Mouse (Mus musculus) hindbrain, embryonic 13.5 days (tissue): ENCODE data around the gene Cpeb2. TPM values are rescaled to one million over a fixed set of nuclear protein-coding genes. Genes with fewer than 3 reads are reported as not detected.

Experiments used
- ATAC-seq: fragments of 200-750 bp; cut with Nextera tagmentation; 2 replicates; pipeline ENCODE4 v1.8.0; 2017; ENCODE audit warnings: moderate TSS enrichment; ENCODE audit not compliant: low FRiP score
- H3K27ac ChIP-seq: fragments of 300-500 bp; sonication (generic); 2 replicates; pipeline ENCODE4 v1.5.1; 2015; ENCODE audit warnings: inconsistent platforms, mild to moderate bottlenecking, moderate library complexity
- H3K27me3 ChIP-seq: fragments of 300-500 bp; sonication (generic); 2 replicates; pipeline ENCODE4 v1.6.1; 2015; ENCODE audit warnings: mild to moderate bottlenecking, inconsistent platforms
- H3K36me3 ChIP-seq: fragments of 300-500 bp; sonication (generic); 2 replicates; pipeline ENCODE4 v1.6.1; 2015; ENCODE audit warnings: mild to moderate bottlenecking, inconsistent platforms
- H3K4me1 ChIP-seq: fragments of 300-500 bp; sonication (generic); replicated peaks from 2 replicates; pipeline ENCODE4 v1.6.1; 2015; ENCODE audit warnings: inconsistent platforms
- H3K4me2 ChIP-seq: fragments of 300-500 bp; sonication (generic); 2 replicates; pipeline ENCODE4 v1.6.1; 2015; ENCODE audit warnings: inconsistent platforms, mild to moderate bottlenecking, moderate library complexity
- H3K4me3 ChIP-seq: fragments of 300-500 bp; sonication (generic); 2 replicates; pipeline ENCODE4 v1.5.1; 2015; ENCODE audit warnings: mild to moderate bottlenecking, inconsistent platforms
- H3K9ac ChIP-seq: fragments of 300-500 bp; sonication (generic); 2 replicates; pipeline ENCODE4 v1.6.1; 2015; ENCODE audit warnings: mild to moderate bottlenecking, inconsistent platforms
- H3K9me3 ChIP-seq: fragments of 300-500 bp; sonication (generic); 2 replicates; pipeline ENCODE4 v1.6.1; 2016; ENCODE audit warnings: inconsistent platforms
- WGBS: fragments of 180-500 bp; shearing (Covaris S2); methylation state at CpG from one replicate; pipeline ENCODE4 v1.1.7; 2015; 5-methylcytosine and 5-hydroxymethylcytosine counted together
- polyA plus RNA-seq: library from polyadenylated mRNA; unstranded; fragments of >200 nt; fragmentation: Nextera tagmentation; extraction: Ambion mirVana; gene quantifications from 2 replicates; pipeline ENCODE4 v1.2.1, GENCODE M21; 2015

The Cpeb2 gene
- polyA plus RNA-seq, 1 experiment from 2014 or later = 14.2 TPM

- 0 out of 2 replicates have a peak, but pooled peaks cover 6% of the 10 kb centered on the region for H3K4me1 ChIP-seq
- H3K9me3 ChIP-seq = no peaks in the 10 kb centered on the region
- WGBS = 85% methylated on average over 5 of the region's 5 CpGs
- H3K27me3 ChIP-seq = 0 out of 2 replicates have a peak, but pooled peaks cover 4% of the 10 kb centered on the region
- no peaks in the 10 kb centered on the region for H3K36me3 ChIP-seq
- H3K4me3 ChIP-seq = no peak overlapping the region
- ATAC-seq = no peak
- no peak overlapping the region for H3K9ac ChIP-seq
- no peak overlapping the region for H3K4me2 ChIP-seq
- H3K27ac ChIP-seq = no peak overlapping the region
Observed at GRCm38 (mm10) chr5:43227607-43228006, 5.4 kb upstream of the Cpeb2 start.

GRCm38 (mm10) chr5:43231061-43231460, 1.9 kb upstream of the Cpeb2 start:
- H3K9me3 ChIP-seq = no peaks in the 10 kb centered on the region
- no peak for ATAC-seq
- peaks cover 7% of the 10 kb centered on the region; the same call in 1 of the 2 replicates for H3K4me1 ChIP-seq
- no peaks in the 10 kb centered on the region for H3K36me3 ChIP-seq
- 0 out of 2 replicates have a peak, but pooled peaks cover 4% of the 10 kb centered on the region for H3K27me3 ChIP-seq
- H3K27ac ChIP-seq = no peak overlapping the region
- H3K9ac ChIP-seq = no peak overlapping the region
- WGBS = 57% methylated on average over 2 of the region's 2 CpGs
- H3K4me3 ChIP-seq = no peak overlapping the region
- H3K4me2 ChIP-seq = no peak overlapping the region

GRCm38 (mm10) chr5:43232149-43232479, 856 bp upstream of the Cpeb2 start:
- H3K27me3 ChIP-seq = 0 out of 2 replicates have a peak, but pooled peaks cover 4% of the 10 kb centered on the region
- H3K9me3 ChIP-seq = no peaks in the 10 kb centered on the region
- WGBS = 3% methylated on average over 6 of the region's 6 CpGs
- H3K9ac ChIP-seq = peak overlapping the region; percentile 99
- peak overlapping the region; percentile 98 for H3K4me3 ChIP-seq
- no peak for ATAC-seq
- H3K4me1 ChIP-seq = peaks cover 9% of the 10 kb centered on the region
- peak overlapping the region; percentile 100 for H3K27ac ChIP-seq
- H3K4me2 ChIP-seq = peak overlapping the region; percentile 70
- no peaks in the 10 kb centered on the region for H3K36me3 ChIP-seq

- Histone ChIP-seq H3K4me1 (peaks cover 14% of the 10 kb centered on the region), H3K4me2 (peak overlapping the region; percentile 70), H3K9ac (peak overlapping the region; percentile 99), H3K27ac (peak overlapping the region; percentile 100), H3K9me3 (no peaks in the 10 kb centered on the region), H3K36me3 (no peaks in the 10 kb centered on the region), H3K27me3 (0 out of 2 replicates have a peak, but pooled peaks cover 4% of the 10 kb centered on the region), H3K4me3 (peak overlapping the region; percentile 98)
- WGBS = under 1% methylated on average over 63 of the region's 101 CpGs
- ATAC-seq = peak; percentile 62
Observed at GRCm38 (mm10) chr5:43233316-43234181, 579 bp downstream of the Cpeb2 start.

- Histone ChIP-seq H3K27me3 (0 out of 2 replicates have a peak, but pooled peaks cover 4% of the 10 kb centered on the region), H3K4me3 (peak overlapping the region; percentile 98), H3K4me1 (peaks cover 22% of the 10 kb centered on the region), H3K27ac (peak overlapping the region; percentile 100), H3K9me3 (no peaks in the 10 kb centered on the region), H3K36me3 (no peaks in the 10 kb centered on the region; the same call in 1 of the 2 replicates), H3K9ac (peak overlapping the region; percentile 99), H3K4me2 (peak overlapping the region; percentile 70)
- ATAC-seq = peak; percentile 21
- under 1% methylated on average over 71 of the region's 113 CpGs for WGBS
Observed at GRCm38 (mm10) chr5:43234321-43235185, 1.6 kb downstream of the Cpeb2 start.

GRCm38 (mm10) chr5:43235186-43235785, 2.3 kb downstream of the Cpeb2 start:
- no peaks in the 10 kb centered on the region; the same call in 1 of the 2 replicates for H3K36me3 ChIP-seq
- no peak for ATAC-seq
- peak overlapping the region; percentile 99 for H3K9ac ChIP-seq
- H3K9me3 ChIP-seq = no peaks in the 10 kb centered on the region
- peak overlapping the region; percentile 70 for H3K4me2 ChIP-seq
- peaks cover 26% of the 10 kb centered on the region for H3K4me1 ChIP-seq
- H3K4me3 ChIP-seq = peak overlapping the region; percentile 98
- 0 out of 2 replicates have a peak, but pooled peaks cover 4% of the 10 kb centered on the region for H3K27me3 ChIP-seq
- peak overlapping the region; percentile 100 for H3K27ac ChIP-seq
- WGBS = 2% methylated on average over 27 of the region's 27 CpGs

GRCm38 (mm10) chr5:43235997-43236396, 3.0 kb downstream of the Cpeb2 start:
- H3K4me1 ChIP-seq = peaks cover 30% of the 10 kb centered on the region
- ATAC-seq = no peak
- H3K9me3 ChIP-seq = no peaks in the 10 kb centered on the region
- H3K27ac ChIP-seq = peak overlapping the region; percentile 52; the same call in 1 of the 2 replicates
- H3K36me3 ChIP-seq = peaks cover 4% of the 10 kb centered on the region; the same call in 1 of the 2 replicates
- peak overlapping the region; percentile 70 for H3K4me2 ChIP-seq
- 0 out of 2 replicates have a peak, but pooled peaks cover 2% of the 10 kb centered on the region for H3K27me3 ChIP-seq
- H3K4me3 ChIP-seq = peak overlapping the region; percentile 98
- WGBS = 20% methylated on average over 5 of the region's 5 CpGs
- peak overlapping the region; percentile 99 for H3K9ac ChIP-seq

GRCm38 (mm10) chr5:43236476-43236875, 3.5 kb downstream of the Cpeb2 start:
- Histone ChIP-seq H3K4me3 (peak overlapping the region; percentile 98), H3K4me1 (peaks cover 31% of the 10 kb centered on the region), H3K27ac (no peak overlapping the region), H3K9ac (no peak overlapping the region), H3K9me3 (no peaks in the 10 kb centered on the region), H3K27me3 (no peaks in the 10 kb centered on the region), H3K36me3 (peaks cover 4% of the 10 kb centered on the region; the same call in 1 of the 2 replicates), H3K4me2 (peak overlapping the region; percentile 70)
- WGBS = 76% methylated on average over 3 of the region's 3 CpGs
- ATAC-seq = no peak

GRCm38 (mm10) chr5:43237238-43237637, 4.3 kb downstream of the Cpeb2 start:
- Histone ChIP-seq H3K36me3 (peaks cover 4% of the 10 kb centered on the region; the same call in 1 of the 2 replicates), H3K27me3 (no peaks in the 10 kb centered on the region), H3K4me2 (peak overlapping the region; percentile 70), H3K9ac (peak overlapping the region; percentile 72), H3K9me3 (no peaks in the 10 kb centered on the region), H3K4me3 (peak overlapping the region; percentile 98), H3K4me1 (peaks cover 32% of the 10 kb centered on the region), H3K27ac (no peak overlapping the region)
- WGBS = 57% methylated on average over 12 of the region's 12 CpGs
- no peak for ATAC-seq

- H3K9me3 ChIP-seq = no peaks in the 10 kb centered on the region
- peak overlapping the region; percentile 23 for H3K4me2 ChIP-seq
- 82% methylated on average over 6 of the region's 6 CpGs for WGBS
- H3K27me3 ChIP-seq = no peaks in the 10 kb centered on the region
- H3K36me3 ChIP-seq = peaks cover 4% of the 10 kb centered on the region; the same call in 1 of the 2 replicates
- H3K9ac ChIP-seq = no peak overlapping the region
- 0 out of 2 replicates have a peak overlapping the region, but pooled peaks have one; percentile 12 for H3K4me3 ChIP-seq
- no peak overlapping the region for H3K27ac ChIP-seq
- H3K4me1 ChIP-seq = peaks cover 36% of the 10 kb centered on the region
- no peak for ATAC-seq
Observed at GRCm38 (mm10) chr5:43239141-43239835, 6.3 kb downstream of the Cpeb2 start.

GRCm38 (mm10) chr5:43240729-43241128, 7.8 kb downstream of the Cpeb2 start:
- Histone ChIP-seq H3K9me3 (no peaks in the 10 kb centered on the region), H3K4me2 (0 out of 2 replicates have a peak overlapping the region, but pooled peaks have one; percentile 21), H3K4me3 (no peak overlapping the region), H3K4me1 (peaks cover 36% of the 10 kb centered on the region), H3K27ac (no peak overlapping the region), H3K36me3 (peaks cover 15% of the 10 kb centered on the region), H3K9ac (no peak overlapping the region), H3K27me3 (no peaks in the 10 kb centered on the region)
- ATAC-seq = no peak
